Mouse (Mus musculus) hindbrain, embryonic 16.5 days (tissue): Measurements from ENCODE around the gene Scnn1b. TPM values are rescaled to one million over a fixed set of nuclear protein-coding genes. Genes with fewer than 3 reads are reported as not detected.

Source experiments
- ATAC-seq: fragments of 200-750 bp; cut with Nextera tagmentation; 2 replicates; pipeline ENCODE4 v1.8.0; 2017; ENCODE audit warnings: moderate TSS enrichment, moderate library complexity
- H3K27ac ChIP-seq: fragments of 300-500 bp; sonication (generic); 2 replicates; pipeline ENCODE4 v1.5.1; 2014; ENCODE audit warnings: low read depth, mild to moderate bottlenecking, control low read depth, low read length, moderate library complexity
- H3K27me3 ChIP-seq: fragments of 300-500 bp; sonication (generic); replicated peaks from 2 replicates; pipeline ENCODE4 v1.6.1; 2014; ENCODE audit warnings: low read length; ENCODE audit not compliant: control insufficient read depth, insufficient read depth
- H3K36me3 ChIP-seq: fragments of 300-500 bp; sonication (generic); 2 replicates; pipeline ENCODE4 v1.6.1; 2014; ENCODE audit warnings: mild to moderate bottlenecking, low read length, moderate library complexity, mixed read lengths; ENCODE audit not compliant: control insufficient read depth, insufficient read depth
- H3K4me1 ChIP-seq: fragments of 300-500 bp; sonication (generic); 2 replicates; pipeline ENCODE4 v1.6.1; 2014; ENCODE audit warnings: low read depth, low read length; ENCODE audit not compliant: control insufficient read depth, insufficient read depth
- H3K4me2 ChIP-seq: fragments of 300-500 bp; sonication (generic); 2 replicates; pipeline ENCODE4 v1.6.1; 2014; ENCODE audit warnings: mild to moderate bottlenecking, low read length, control low read depth, moderate library complexity
- H3K4me3 ChIP-seq: fragments of 300-500 bp; sonication (generic); 2 replicates; pipeline ENCODE4 v1.5.1; 2014; ENCODE audit warnings: mild to moderate bottlenecking, low read length, control low read depth, moderate library complexity
- H3K9ac ChIP-seq: fragments of 300-500 bp; sonication (generic); 2 replicates; pipeline ENCODE4 v1.6.1; 2014; ENCODE audit warnings: low read depth, mild to moderate bottlenecking, control low read depth, low read length, moderate library complexity
- H3K9me3 ChIP-seq: fragments of 300-500 bp; sonication (generic); 2 replicates; pipeline ENCODE4 v1.6.1; 2014; ENCODE audit warnings: mild to moderate bottlenecking, low read length, moderate library complexity; ENCODE audit not compliant: control insufficient read depth
- WGBS: fragments of 180-500 bp; shearing (Covaris S2); extraction: QIAGEN DNeasy Blood & Tissue Kit; methylation state at CpG from one replicate; pipeline ENCODE4 v1.1.7; 2014; 5-methylcytosine and 5-hydroxymethylcytosine counted together
- polyA plus RNA-seq: library from polyadenylated mRNA; unstranded; fragments of >200 nt; fragmentation: Nextera tagmentation; extraction: Ambion mirVana; gene quantifications from 2 replicates; pipeline ENCODE4 v1.2.1, GENCODE M21; 2015

Gene Scnn1b
- polyA plus RNA-seq, 1 experiment from 2014 or later: 0.29 TPM

DNA sequence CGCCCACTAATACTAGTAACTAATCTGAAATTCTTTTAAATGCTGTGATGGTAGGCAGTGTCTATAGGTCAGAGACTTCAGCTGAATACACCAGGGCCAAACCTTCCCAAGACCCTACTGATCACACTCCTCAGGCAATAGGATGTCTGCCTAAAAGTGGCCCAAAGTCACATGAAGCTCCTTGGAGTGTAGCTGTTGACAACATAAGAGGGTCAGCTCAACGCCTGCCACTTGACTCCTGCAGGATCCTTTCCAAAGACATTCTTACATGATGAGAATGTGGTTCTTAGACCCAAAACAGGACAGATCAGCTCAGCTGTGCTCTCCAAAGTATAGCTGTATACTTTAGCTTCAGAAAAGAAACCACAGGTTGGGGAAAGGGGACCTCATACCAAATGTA is 77.5 kb downstream of the Scnn1b start:
- Histone ChIP-seq H3K4me2 (no peak overlapping the region), H3K9me3 (no peaks in the 10 kb centered on the region), H3K27me3 (no peaks in the 10 kb centered on the region), H3K9ac (no peak overlapping the region), H3K4me3 (no peak overlapping the region), H3K27ac (no peak overlapping the region), H3K36me3 (peaks cover 5% of the 10 kb centered on the region; the same call in 1 of the 2 replicates), H3K4me1 (peaks cover 2% of the 10 kb centered on the region; the same call in 1 of the 2 replicates)
- WGBS: 98% methylated on average over 2 of the region's 2 CpGs
- ATAC-seq: no peak

DNA sequence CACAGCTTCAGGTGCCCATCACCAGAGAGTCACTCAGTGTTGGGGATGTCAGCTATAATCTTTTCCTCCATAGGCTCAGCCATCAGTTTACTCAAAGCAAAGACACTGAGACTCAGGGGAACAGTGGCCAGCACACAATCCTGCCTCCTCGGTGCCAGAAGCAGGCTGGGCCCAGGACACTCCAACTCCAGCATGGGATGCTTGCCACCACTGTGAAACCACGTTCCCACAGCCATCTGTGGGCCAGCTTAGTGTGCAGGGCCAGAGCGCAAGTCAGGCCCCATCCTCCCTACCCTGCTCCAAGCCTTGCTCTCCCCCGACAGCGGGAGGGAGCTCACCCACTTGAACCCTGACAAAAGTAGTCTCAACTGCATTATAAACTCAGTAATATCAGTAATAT is 81.4 kb downstream of the Scnn1b start:
- no peaks in the 10 kb centered on the region for H3K4me1 ChIP-seq
- no peaks in the 10 kb centered on the region for H3K27me3 ChIP-seq
- ATAC-seq: peak; percentile 40; the same call in 1 of the 2 replicates
- H3K4me2 ChIP-seq: no peak overlapping the region
- H3K9me3 ChIP-seq: no peaks in the 10 kb centered on the region
- no peak overlapping the region for H3K9ac ChIP-seq
- peaks cover 10% of the 10 kb centered on the region for H3K36me3 ChIP-seq
- WGBS: 81% methylated on average over 5 of the region's 5 CpGs
- no peak overlapping the region for H3K27ac ChIP-seq
- no peak overlapping the region for H3K4me3 ChIP-seq

DNA sequence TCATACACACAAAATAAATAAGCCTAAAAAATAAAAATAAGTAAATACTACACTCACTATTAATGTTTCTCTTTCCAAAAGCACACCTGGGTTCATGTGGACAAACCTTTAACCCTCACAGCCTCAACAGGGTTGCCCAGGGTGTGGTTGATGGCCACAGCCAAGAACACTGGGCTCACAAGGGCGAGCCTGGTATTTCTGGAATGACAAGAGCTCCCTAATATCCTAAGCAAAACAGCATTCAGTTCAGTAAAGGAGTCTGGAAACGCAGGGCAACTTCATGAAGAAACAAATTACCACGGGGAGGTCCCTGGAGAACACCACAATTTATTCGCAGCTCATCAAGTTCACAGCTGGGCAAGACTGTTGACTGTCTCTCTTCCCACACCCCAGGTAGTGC is 82.7 kb downstream of the Scnn1b start:
- H3K4me3 ChIP-seq: no peak overlapping the region
- H3K9ac ChIP-seq: no peak overlapping the region
- WGBS: 54% methylated on average over 4 of the region's 4 CpGs
- no peaks in the 10 kb centered on the region for H3K9me3 ChIP-seq
- peaks cover 6% of the 10 kb centered on the region for H3K36me3 ChIP-seq
- H3K27ac ChIP-seq: no peak overlapping the region
- no peaks in the 10 kb centered on the region for H3K4me1 ChIP-seq
- ATAC-seq: no peak
- H3K4me2 ChIP-seq: no peak overlapping the region
- no peaks in the 10 kb centered on the region for H3K27me3 ChIP-seq

DNA sequence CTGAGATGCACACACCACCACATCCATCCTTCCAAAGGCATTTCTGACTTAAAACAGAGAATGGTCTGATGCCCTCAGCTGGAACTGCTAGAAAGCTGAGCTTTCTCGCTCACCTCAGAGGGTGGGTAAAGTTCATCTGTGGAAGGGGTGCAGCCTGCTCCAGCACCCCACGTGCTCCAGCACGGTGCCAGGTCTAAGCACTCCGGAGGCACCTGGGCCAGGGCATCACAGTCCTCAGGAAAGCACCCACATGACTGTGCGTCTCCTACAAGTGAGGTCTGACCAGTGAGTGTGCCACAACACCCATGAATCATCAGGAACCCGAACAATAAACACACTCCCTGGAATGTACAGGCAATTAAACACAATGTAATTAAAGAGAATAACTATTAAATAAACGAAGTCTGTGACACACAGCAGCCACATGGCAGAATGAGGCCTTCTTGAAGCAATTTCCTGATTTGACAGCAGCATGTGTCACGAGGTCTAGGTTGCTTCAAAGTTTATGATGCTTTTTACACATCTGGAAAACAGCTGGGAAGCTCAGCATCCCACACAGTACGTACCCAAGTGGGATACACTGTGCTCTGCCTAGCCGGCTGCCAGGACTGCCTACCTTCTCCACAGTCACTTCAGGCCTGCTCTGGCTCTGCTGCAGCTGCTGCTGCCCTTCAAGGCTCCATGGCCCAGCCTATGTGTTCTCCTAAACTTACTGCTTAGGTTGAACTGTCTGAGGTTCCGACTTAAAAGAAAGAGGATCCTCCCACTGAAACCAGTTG is 90.2 kb downstream of the Scnn1b start:
- no peaks in the 10 kb centered on the region for H3K4me1 ChIP-seq
- no peaks in the 10 kb centered on the region for H3K27me3 ChIP-seq
- 85% methylated on average over 11 of the region's 11 CpGs for WGBS
- H3K9me3 ChIP-seq: no peaks in the 10 kb centered on the region
- no peak overlapping the region for H3K9ac ChIP-seq
- no peak overlapping the region for H3K27ac ChIP-seq
- ATAC-seq: no peak
- peaks cover 4% of the 10 kb centered on the region; the same call in 1 of the 2 replicates for H3K36me3 ChIP-seq
- H3K4me2 ChIP-seq: no peak overlapping the region
- H3K4me3 ChIP-seq: no peak overlapping the region

GRCm38 (mm10) chr7:121955802-121956201 is 91.0 kb downstream of the Scnn1b start:
- Histone ChIP-seq H3K27ac (no peak overlapping the region), H3K4me2 (no peak overlapping the region), H3K4me3 (no peak overlapping the region), H3K9ac (no peak overlapping the region), H3K4me1 (no peaks in the 10 kb centered on the region), H3K36me3 (peaks cover 3% of the 10 kb centered on the region; the same call in 1 of the 2 replicates), H3K9me3 (no peaks in the 10 kb centered on the region), H3K27me3 (no peaks in the 10 kb centered on the region)
- 87% methylated on average over 12 of the region's 12 CpGs for WGBS
- ATAC-seq: no peak

DNA sequence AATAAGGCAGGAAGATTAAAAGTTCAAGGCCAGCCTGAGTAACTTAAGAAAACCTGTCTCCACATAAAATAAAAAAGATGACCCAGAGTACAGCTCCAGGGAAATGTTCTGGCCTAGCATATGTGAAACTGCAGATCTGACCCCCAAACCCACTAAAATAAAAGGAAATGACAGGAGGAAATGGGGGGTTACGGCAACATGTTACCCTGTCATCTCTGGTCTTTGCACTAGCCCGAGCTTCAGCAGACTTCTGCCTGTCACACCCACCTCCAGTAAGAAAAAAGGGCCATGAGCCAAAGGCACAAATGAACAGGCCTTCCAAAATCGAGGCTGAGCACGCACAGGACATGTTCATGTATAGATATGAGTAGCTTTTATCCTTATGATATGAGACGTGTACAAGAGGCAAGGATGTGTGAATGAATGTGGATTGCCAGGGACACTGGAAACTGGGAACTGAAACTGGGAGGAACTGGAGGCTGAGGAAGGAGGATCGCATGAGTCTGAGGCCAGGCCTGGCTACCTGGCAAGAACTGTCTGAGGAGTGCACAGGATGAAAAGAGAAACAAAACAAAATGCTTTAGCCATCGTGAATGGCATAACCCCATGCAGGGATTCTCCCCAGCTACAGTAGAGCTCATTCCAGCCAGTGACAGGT is 97.2 kb downstream of the Scnn1b start:
- H3K4me3 ChIP-seq: no peak overlapping the region
- no peaks in the 10 kb centered on the region for H3K9me3 ChIP-seq
- H3K4me1 ChIP-seq: no peaks in the 10 kb centered on the region
- WGBS: 90% methylated on average over 7 of the region's 7 CpGs
- H3K9ac ChIP-seq: no peak overlapping the region
- H3K27me3 ChIP-seq: no peaks in the 10 kb centered on the region
- H3K36me3 ChIP-seq: 0 out of 2 replicates have a peak, but pooled peaks cover 5% of the 10 kb centered on the region
- H3K27ac ChIP-seq: no peak overlapping the region
- no peak for ATAC-seq
- no peak overlapping the region for H3K4me2 ChIP-seq

DNA sequence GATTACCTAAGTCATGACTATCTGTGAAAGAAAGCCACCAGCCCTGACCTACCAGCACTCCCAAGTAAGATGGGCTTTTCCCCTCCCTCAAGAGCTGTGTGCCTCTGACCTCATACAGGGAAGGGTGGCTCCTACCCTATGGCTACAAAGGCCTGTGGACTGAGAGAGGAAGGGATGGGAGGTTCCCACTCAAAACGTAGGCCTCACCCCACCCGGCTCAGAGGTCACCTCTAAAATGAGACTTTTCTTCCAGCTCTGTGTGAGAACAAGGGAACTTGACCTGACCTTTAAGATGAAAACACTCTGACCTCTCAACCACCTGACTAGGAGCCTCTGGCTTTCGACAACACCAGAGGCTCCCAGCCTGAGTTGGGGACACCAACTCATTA is 97.7 kb downstream of the Scnn1b start:
- WGBS: 92% methylated on average over 3 of the region's 3 CpGs
- H3K9me3 ChIP-seq: no peaks in the 10 kb centered on the region
- no peak overlapping the region for H3K27ac ChIP-seq
- no peak for ATAC-seq
- H3K36me3 ChIP-seq: 0 out of 2 replicates have a peak, but pooled peaks cover 5% of the 10 kb centered on the region
- no peak overlapping the region for H3K4me2 ChIP-seq
- no peak overlapping the region for H3K9ac ChIP-seq
- no peak overlapping the region for H3K4me3 ChIP-seq
- H3K4me1 ChIP-seq: no peaks in the 10 kb centered on the region
- H3K27me3 ChIP-seq: no peaks in the 10 kb centered on the region

DNA sequence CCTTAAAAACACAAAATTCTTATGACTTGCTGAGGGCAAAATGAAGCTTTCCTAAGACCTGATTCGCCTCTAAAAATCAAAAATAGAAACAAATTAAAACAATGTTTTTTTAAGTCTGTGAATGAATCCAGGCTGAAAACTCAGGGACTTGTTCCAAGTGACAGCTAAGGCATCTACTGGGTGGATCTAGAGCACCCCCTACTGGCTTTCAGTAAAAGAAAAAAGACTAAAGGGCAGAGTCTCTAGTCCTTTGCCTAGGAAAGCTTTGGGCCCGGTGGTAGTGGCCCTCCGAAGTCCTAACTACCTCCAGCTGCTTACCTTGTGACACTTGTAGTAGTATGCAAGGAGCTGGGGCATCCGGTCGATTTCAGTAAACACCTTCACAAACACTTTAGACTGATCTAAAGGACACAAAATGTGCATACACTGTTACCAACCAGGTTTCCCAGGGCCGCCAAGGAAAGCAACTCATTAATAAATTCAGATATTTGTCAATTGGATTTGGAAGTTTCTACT is 99.1 kb downstream of the Scnn1b start:
- H3K27me3 ChIP-seq: no peaks in the 10 kb centered on the region
- no peak overlapping the region for H3K4me3 ChIP-seq
- H3K4me2 ChIP-seq: no peak overlapping the region
- no peak for ATAC-seq
- no peaks in the 10 kb centered on the region for H3K4me1 ChIP-seq
- H3K27ac ChIP-seq: no peak overlapping the region
- 68% methylated on average over 6 of the region's 6 CpGs for WGBS
- H3K9ac ChIP-seq: no peak overlapping the region
- H3K9me3 ChIP-seq: no peaks in the 10 kb centered on the region
- 0 out of 2 replicates have a peak, but pooled peaks cover 5% of the 10 kb centered on the region for H3K36me3 ChIP-seq

GRCm38 (mm10) chr7:121966169-121966568 is 101.3 kb downstream of the Scnn1b start:
- Histone ChIP-seq H3K36me3 (peaks cover 16% of the 10 kb centered on the region), H3K4me2 (no peak overlapping the region), H3K27me3 (no peaks in the 10 kb centered on the region), H3K4me3 (no peak overlapping the region), H3K4me1 (no peaks in the 10 kb centered on the region), H3K9me3 (no peaks in the 10 kb centered on the region), H3K27ac (no peak overlapping the region), H3K9ac (no peak overlapping the region)
- ATAC-seq: no peak
- WGBS: 86% methylated on average over 7 of the region's 7 CpGs
